Mouse (Mus musculus) myocyte (in vitro differentiated cells): ENCODE results near the gene Copz1. TPM values are rescaled to one million over a fixed set of nuclear protein-coding genes. Genes with fewer than 3 reads are reported as not detected.
"Not testable (repeated sequence)": the region's sequence is repeated elsewhere in the genome, so short reads cannot be mapped to it uniquely, and the experiment has no call there.

Experiments
- H3K27me3 ChIP-seq: one replicate; pipeline ENCODE4 v1.6.1; 2011; ENCODE audit not compliant: control insufficient read depth, insufficient read depth, insufficient read length
- H3K36me3 ChIP-seq: one replicate; pipeline ENCODE4 v1.6.1; 2011; ENCODE audit not compliant: control insufficient read depth, insufficient read depth
- H3K4me2 ChIP-seq: one replicate; pipeline ENCODE4 v1.6.1; 2011; ENCODE audit warnings: low read depth, control low read depth
- H3K4me3 ChIP-seq: one replicate; pipeline ENCODE4 v1.5.1; 2011; ENCODE audit warnings: mild to moderate bottlenecking, control low read depth, moderate library complexity
- H3K79me2 ChIP-seq: one replicate; pipeline ENCODE4 v1.6.1; 2011; ENCODE audit not compliant: control insufficient read depth, insufficient read depth
- H3ac ChIP-seq: one replicate; pipeline ENCODE4 v1.6.1; 2011; ENCODE audit not compliant: control insufficient read depth, insufficient read length
- CEBPB ChIP-seq: IDR thresholded peaks from 2 replicates; pipeline ENCODE4 v1.6.1; 2011; ENCODE audit warnings: mild to moderate bottlenecking, moderate library complexity; ENCODE audit not compliant: poor library complexity, insufficient read depth, severe bottlenecking
- E2F4 ChIP-seq: IDR thresholded peaks from one replicate; pipeline ENCODE4 v1.6.1; 2011; ENCODE audit warnings: mild to moderate bottlenecking, control low read depth, moderate library complexity; ENCODE audit not compliant: insufficient read depth
- MAX ChIP-seq: IDR thresholded peaks from one replicate; pipeline ENCODE4 v1.6.1; 2011; ENCODE audit warnings: low read depth, mild to moderate bottlenecking, control low read depth
- MYOD1 ChIP-seq, 3 experiments: IDR thresholded peaks; one replicate each; pipeline ENCODE4 v1.6.1; 2011; ENCODE audit warnings: control low read depth in 2 of 3, low read depth in 2 of 3, mild to moderate bottlenecking in 2 of 3, moderate library complexity in 1 of 3; ENCODE audit not compliant: insufficient read length in 2 of 3, control insufficient read depth in 1 of 3
- MYOG ChIP-seq, 3 experiments: IDR thresholded peaks; one replicate each; pipeline ENCODE4 v1.6.1; 2011; ENCODE audit warnings: control low read depth in 2 of 3, low read depth in 2 of 3, mild to moderate bottlenecking in 2 of 3; ENCODE audit not compliant: insufficient read length in 2 of 3, control insufficient read depth in 1 of 3, insufficient read depth in 1 of 3
- POLR2A ChIP-seq: IDR thresholded peaks from one replicate; pipeline ENCODE4 v1.6.1; 2011; ENCODE audit warnings: low read depth, mild to moderate bottlenecking, control low read depth, moderate library complexity; ENCODE audit not compliant: insufficient read length
- POLR2AphosphoS2 ChIP-seq: IDR thresholded peaks from one replicate; pipeline ENCODE4 v1.6.1; 2011; ENCODE audit warnings: low read depth, control low read depth; ENCODE audit not compliant: insufficient read length
- REST ChIP-seq: IDR thresholded peaks from one replicate; pipeline ENCODE4 v1.6.1; 2011; ENCODE audit warnings: mild to moderate bottlenecking, control low read depth, moderate library complexity; ENCODE audit not compliant: insufficient read depth, insufficient read length
- SRF ChIP-seq: IDR thresholded peaks from one replicate; pipeline ENCODE4 v1.6.1; 2011; ENCODE audit warnings: low read depth; ENCODE audit not compliant: control insufficient read depth, insufficient read length
- TCF12 ChIP-seq: IDR thresholded peaks from one replicate; pipeline ENCODE4 v1.6.1; 2011; ENCODE audit warnings: mild to moderate bottlenecking, control low read depth; ENCODE audit not compliant: poor library complexity, insufficient read depth, severe bottlenecking
- TCF3 ChIP-seq: IDR thresholded peaks from one replicate; pipeline ENCODE4 v1.6.1; 2011; ENCODE audit warnings: low read depth, control low read depth; ENCODE audit not compliant: insufficient read length
- USF1 ChIP-seq: IDR thresholded peaks from one replicate; pipeline ENCODE4 v1.6.1; 2011; ENCODE audit warnings: low read depth, mild to moderate bottlenecking, control low read depth, moderate library complexity
- polyA plus RNA-seq: library from polyadenylated mRNA; unstranded; fragments of >200 nt; fragmentation: generic; extraction: Trizol; gene quantifications from one replicate; pipeline ENCODE4 v1.2.1, GENCODE M21; 2012; ENCODE audit warnings: missing spikeins

Copz1 gene
- polyA plus RNA-seq, 1 experiment, result 172 TPM

DNA sequence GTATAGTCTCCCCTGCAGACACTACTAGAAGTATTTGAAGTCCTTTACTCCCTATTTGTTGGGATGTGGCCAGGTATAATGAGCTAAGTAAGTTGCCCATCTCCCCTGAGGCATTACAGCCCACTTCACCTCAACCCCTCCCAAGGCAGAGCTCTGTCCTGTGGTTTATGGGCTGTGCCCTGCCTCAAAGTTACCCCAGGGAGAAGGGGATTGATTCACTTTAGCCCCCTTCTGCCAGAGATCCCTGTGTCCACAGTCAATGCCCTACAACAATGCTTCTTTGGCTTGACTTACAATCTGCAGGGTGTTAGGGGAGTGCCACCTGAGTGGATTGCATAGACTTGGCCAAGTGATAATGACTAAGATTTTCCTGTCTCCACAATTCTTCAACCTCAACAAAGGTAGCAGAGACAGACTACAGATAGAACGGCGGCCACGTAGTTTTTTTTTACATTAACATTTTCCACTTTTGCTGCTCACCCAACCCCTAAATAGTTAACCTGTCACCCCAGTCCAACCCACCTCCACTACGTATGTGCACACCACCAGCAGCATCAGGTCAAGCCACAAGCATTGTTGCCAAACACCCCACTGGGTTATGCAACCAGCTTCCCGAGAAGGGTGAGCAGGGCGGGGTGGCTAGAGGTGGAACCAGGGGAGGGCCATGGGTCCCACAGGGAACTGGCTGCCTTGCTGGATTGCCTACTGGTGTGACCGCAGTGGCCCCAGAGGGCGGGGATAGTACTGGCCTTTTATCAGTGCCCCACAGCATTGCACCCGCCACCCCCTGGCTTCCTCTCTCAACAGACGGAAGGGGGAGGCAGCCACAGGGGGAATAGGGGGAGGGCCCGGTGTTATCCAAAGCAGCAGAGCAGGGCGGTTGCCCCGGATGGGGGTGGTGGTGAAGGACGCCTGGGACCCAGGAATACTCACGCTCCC lies 14.5 kb upstream of the Copz1 start, which contains the start of gene Nfe2:
Nfe2 (minus strand) TSS at position 614 of the 939 bp plus-strand sequence.
- H3K79me2 ChIP-seq, result no peaks in the 10 kb centered on the region
- no peak within 1 kb of the TSS for H3K4me3 ChIP-seq
- peak within 1 kb of the TSS; percentile 54 for H3K4me2 ChIP-seq
- TF ChIP-seq CEBPB (peak; percentile 94), MYOD1 (IDR thresholded peaks at IDR 0.05; ENCODE audit: control insufficient read depth in 1 of 3, insufficient read length in 2 of 3, low read depth in 2 of 3) (peak in 1 of 3 experiments; percentile 1), MAX (no peak)
- H3ac ChIP-seq, result no peak within 1 kb of the TSS
- H3K27me3 ChIP-seq, result no peaks in the 10 kb centered on the region
- no peaks in the 10 kb centered on the region for H3K36me3 ChIP-seq

DNA sequence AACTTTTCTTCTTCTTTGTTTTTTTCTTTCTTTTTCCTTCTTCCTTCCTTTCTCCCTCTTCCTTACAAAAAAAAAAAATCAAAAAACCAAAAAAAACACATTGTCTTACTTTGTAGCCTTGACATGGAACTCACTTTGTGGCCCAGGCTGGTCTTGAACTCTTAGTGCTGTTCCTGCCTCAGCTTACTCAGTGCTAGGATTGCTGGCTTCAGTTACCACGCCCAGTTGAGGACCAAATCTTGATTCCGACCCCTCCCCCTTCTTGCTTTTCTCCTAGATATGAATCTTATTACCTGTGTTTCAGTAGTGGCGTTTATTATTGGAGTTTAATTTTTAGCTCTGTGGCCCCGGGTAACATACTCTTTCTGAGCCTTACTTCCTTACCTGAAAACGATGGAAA lies 13.4 kb upstream of the Copz1 start:
- TF ChIP-seq E2F4 (no peak), USF1 (no peak), POLR2A (no peak), CEBPB (no peak), REST (no peak), TCF3 (no peak), TCF12 (no peak), SRF (no peak), MAX (no peak), MYOD1 (IDR thresholded peaks at IDR 0.05; ENCODE audit: control insufficient read depth in 1 of 3, insufficient read length in 2 of 3, low read depth in 2 of 3) (no peak), POLR2AphosphoS2 (no peak), MYOG (IDR thresholded peaks at IDR 0.05; ENCODE audit: control insufficient read depth in 1 of 3, insufficient read depth in 1 of 3, insufficient read length in 2 of 3, low read depth in 2 of 3) (no peak)
- no peaks in the 10 kb centered on the region for H3K79me2 ChIP-seq

DNA sequence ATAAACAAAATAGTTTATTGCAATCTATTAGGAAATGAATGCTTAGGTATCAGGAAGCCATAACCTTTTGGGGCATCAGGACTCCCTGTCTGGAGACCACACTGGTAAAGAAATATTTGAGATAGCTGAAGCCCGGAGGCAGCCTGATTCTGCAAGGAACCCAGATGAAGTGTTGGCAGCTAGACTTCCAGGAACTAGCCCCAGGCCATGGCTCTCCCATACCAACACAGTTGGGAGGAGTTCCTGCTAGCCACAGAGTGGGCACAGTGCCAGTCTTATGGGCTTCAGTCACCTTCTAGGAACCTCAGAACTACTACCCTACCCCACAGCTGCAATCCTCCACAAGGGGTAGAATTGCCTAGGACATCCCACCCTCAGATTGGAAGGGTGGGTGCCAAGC lies 12.5 kb upstream of the Copz1 start:
- H3K4me2 ChIP-seq, result no peak overlapping the region
- H3K79me2 ChIP-seq, result no peaks in the 10 kb centered on the region
- no peaks in the 10 kb centered on the region for H3K27me3 ChIP-seq
- no peak overlapping the region for H3K4me3 ChIP-seq
- no peak overlapping the region for H3ac ChIP-seq
- no peak for TF ChIP-seq CEBPB
- TF ChIP-seq MYOG (IDR thresholded peaks at IDR 0.05; ENCODE audit: control insufficient read depth in 1 of 3, insufficient read depth in 1 of 3, insufficient read length in 2 of 3, low read depth in 2 of 3), result peak in 1 of 3 experiments; percentile 32
- no peaks in the 10 kb centered on the region for H3K36me3 ChIP-seq

More for the DNA sequence above, 13.4 kb upstream of the Copz1 start:
- H3K36me3 ChIP-seq, result no peaks in the 10 kb centered on the region
- no peaks in the 10 kb centered on the region for H3K27me3 ChIP-seq
- H3K4me3 ChIP-seq, result no peak overlapping the region
- no peak overlapping the region for H3ac ChIP-seq
- H3K4me2 ChIP-seq, result no peak overlapping the region

DNA sequence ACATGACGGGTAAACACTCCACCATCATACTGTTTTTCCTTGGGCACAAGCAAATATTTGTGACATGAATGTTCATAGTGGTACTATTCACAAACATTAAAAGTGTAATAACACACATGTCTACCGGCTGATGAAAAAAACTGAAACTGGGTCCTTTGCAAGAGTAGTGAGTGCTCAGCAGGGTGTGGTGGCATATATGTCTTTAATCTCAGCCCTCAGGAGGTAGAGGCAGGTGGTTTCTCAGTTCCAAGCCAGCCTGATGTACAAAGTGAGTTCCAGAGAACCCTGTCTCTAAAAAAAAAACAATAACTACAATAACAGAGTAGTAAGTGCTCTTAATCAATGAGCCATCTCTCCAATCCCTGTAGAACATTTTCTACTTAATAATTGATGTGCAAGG lies 7.7 kb upstream of the Copz1 start:
- Histone ChIP-seq H3K4me3 (no peak overlapping the region), H3K36me3 (no peaks in the 10 kb centered on the region), H3K4me2 (no peak overlapping the region), H3ac (no peak overlapping the region), H3K27me3 (no peaks in the 10 kb centered on the region), H3K79me2 (no peaks in the 10 kb centered on the region)
- no peak for TF ChIP-seq TCF3
- no peak for TF ChIP-seq TCF12
- no peak for TF ChIP-seq MYOD1 (IDR thresholded peaks at IDR 0.05; ENCODE audit: control insufficient read depth in 1 of 3, insufficient read length in 2 of 3, low read depth in 2 of 3)
- TF ChIP-seq MAX, result no peak
- no peak for TF ChIP-seq USF1
- no peak for TF ChIP-seq MYOG (IDR thresholded peaks at IDR 0.05; ENCODE audit: control insufficient read depth in 1 of 3, insufficient read depth in 1 of 3, insufficient read length in 2 of 3, low read depth in 2 of 3)
- TF ChIP-seq POLR2A, result no peak
- TF ChIP-seq E2F4, result no peak

DNA sequence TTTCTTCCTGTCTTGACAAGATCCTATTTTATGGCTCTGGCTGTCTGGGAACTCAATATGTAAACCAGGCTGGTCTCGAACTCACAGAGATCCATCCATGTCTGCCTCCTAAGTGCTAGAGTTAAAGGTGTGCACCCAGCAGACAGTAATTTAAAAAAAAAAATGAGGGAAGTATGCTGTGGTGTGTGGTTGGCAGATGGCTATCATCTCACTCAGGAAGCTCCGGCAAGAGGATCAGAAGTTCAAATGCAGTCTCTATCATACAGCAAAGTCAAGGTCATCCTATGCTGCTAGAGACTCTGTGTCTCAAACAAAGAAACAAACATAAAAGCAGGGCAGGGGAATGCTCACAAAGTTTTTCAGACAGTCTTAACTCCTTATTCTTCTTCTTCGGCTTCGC lies 3.6 kb upstream of the Copz1 start:
- H3K27me3 ChIP-seq, result no peaks in the 10 kb centered on the region
- TF ChIP-seq SRF (no peak), MYOG (IDR thresholded peaks at IDR 0.05; ENCODE audit: control insufficient read depth in 1 of 3, insufficient read depth in 1 of 3, insufficient read length in 2 of 3, low read depth in 2 of 3) (no peak), POLR2AphosphoS2 (no peak), MAX (no peak)
- no peak overlapping the region for H3K4me2 ChIP-seq
- peaks cover 12% of the 10 kb centered on the region for H3K79me2 ChIP-seq
- no peaks in the 10 kb centered on the region for H3K36me3 ChIP-seq
- no peak overlapping the region for H3ac ChIP-seq
- no peak overlapping the region for H3K4me3 ChIP-seq

DNA sequence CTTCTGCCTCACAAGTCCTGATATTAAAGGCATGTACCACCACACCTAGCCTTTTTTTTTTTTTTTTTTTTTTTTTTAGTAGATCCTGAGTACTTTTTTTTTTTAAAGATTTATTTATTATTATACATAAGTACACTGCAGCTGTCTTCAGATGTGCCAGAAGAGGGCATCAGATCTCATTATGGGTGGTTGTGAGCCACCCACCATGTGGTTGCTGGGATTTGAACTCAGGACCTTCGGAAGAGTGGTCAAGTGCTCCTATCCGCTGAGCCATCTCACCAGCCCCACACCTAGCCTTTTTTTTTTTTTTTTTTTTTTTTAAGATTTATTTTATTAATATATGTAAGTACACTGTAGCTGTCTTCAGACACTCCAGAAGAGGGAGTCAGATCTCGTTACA lies 3.4 kb downstream of the Copz1 start:
- H3K4me2 ChIP-seq, H3K36me3 ChIP-seq: not testable (repeated sequence)

More for the DNA sequence above, 3.4 kb downstream of the Copz1 start:
- H3K79me2 ChIP-seq, result peaks cover 61% of the 10 kb centered on the region
- H3K4me3 ChIP-seq, H3K27me3 ChIP-seq, H3ac ChIP-seq: not testable (repeated sequence)
